Mouse (Mus musculus): ENCODE results near the gene Zmynd19. TPM values are rescaled to one million over a fixed set of nuclear protein-coding genes. Genes with fewer than 3 reads are reported as not detected.

Gene Zmynd19
- polyA plus RNA-seq, 1 experiment: 7.2 TPM

- peaks cover 6% of the 10 kb centered on the region; the same call in 1 of the 2 replicates for H3K4me1 ChIP-seq (ENCODE audit: control insufficient read depth, insufficient read depth, insufficient read length, low read length)
- peak within 1 kb of the TSS; percentile 81 for H3K4me3 ChIP-seq (ENCODE audit: insufficient read depth, low read depth, low read length)
- peak within 1 kb of the TSS; percentile 66 for H3K27ac ChIP-seq (replicated peaks; ENCODE audit: low read depth, low read length)
These were observed 25.5 kb downstream of the Zmynd19 start, which contains the start of gene Mrpl41 for GRCm38 (mm10) chr2:24974906-24975703. Gene Mrpl41 (minus strand): TSS chr2:24975098.

- Histone ChIP-seq H3K27ac (replicated peaks; ENCODE audit: low read depth, low read length) (peak within 1 kb of the TSS; percentile 66), H3K4me3 (ENCODE audit: insufficient read depth, low read depth, low read length) (peak within 1 kb of the TSS; percentile 81), H3K4me1 (ENCODE audit: control insufficient read depth, insufficient read depth, insufficient read length, low read length) (peaks cover 6% of the 10 kb centered on the region; the same call in 1 of the 2 replicates)
These were observed 26.2 kb downstream of the Zmynd19 start, which contains the start of gene Pnpla7 for GRCm38 (mm10) chr2:24975704-24976297. Gene Pnpla7 (plus strand): TSS chr2:24976033.

- peaks cover 6% of the 10 kb centered on the region; the same call in 1 of the 2 replicates for H3K4me1 ChIP-seq (ENCODE audit: control insufficient read depth, insufficient read depth, insufficient read length, low read length)
- no peak overlapping the region for H3K4me3 ChIP-seq (ENCODE audit: insufficient read depth, low read depth, low read length)
- no peak overlapping the region for H3K27ac ChIP-seq (replicated peaks; ENCODE audit: low read depth, low read length)
These were observed 27.4 kb downstream of the Zmynd19 start for GRCm38 (mm10) chr2:24976960-24977359.

- Histone ChIP-seq H3K4me1 (ENCODE audit: control insufficient read depth, insufficient read depth, insufficient read length, low read length) (no peaks in the 10 kb centered on the region), H3K4me3 (ENCODE audit: insufficient read depth, low read depth, low read length) (no peak overlapping the region), H3K27ac (replicated peaks; ENCODE audit: low read depth, low read length) (no peak overlapping the region)
These were observed 38.2 kb downstream of the Zmynd19 start for GRCm38 (mm10) chr2:24987762-24988161.

- Histone ChIP-seq H3K4me3 (ENCODE audit: insufficient read depth, low read depth, low read length) (no peak overlapping the region), H3K4me1 (ENCODE audit: control insufficient read depth, insufficient read depth, insufficient read length, low read length) (no peaks in the 10 kb centered on the region), H3K27ac (replicated peaks; ENCODE audit: low read depth, low read length) (no peak overlapping the region)
These were observed 45.7 kb downstream of the Zmynd19 start for GRCm38 (mm10) chr2:24995332-24995731.

GRCm38 (mm10) chr2:24996471-24996870 is 46.9 kb downstream of the Zmynd19 start:
- H3K4me1 ChIP-seq (ENCODE audit: control insufficient read depth, insufficient read depth, insufficient read length, low read length): no peaks in the 10 kb centered on the region
- no peak overlapping the region for H3K27ac ChIP-seq (replicated peaks; ENCODE audit: low read depth, low read length)
- no peak overlapping the region for H3K4me3 ChIP-seq (ENCODE audit: insufficient read depth, low read depth, low read length)

- Histone ChIP-seq H3K27ac (replicated peaks; ENCODE audit: low read depth, low read length) (no peak overlapping the region), H3K4me3 (ENCODE audit: insufficient read depth, low read depth, low read length) (no peak overlapping the region), H3K4me1 (ENCODE audit: control insufficient read depth, insufficient read depth, insufficient read length, low read length) (no peaks in the 10 kb centered on the region)
These were observed 51.1 kb downstream of the Zmynd19 start for GRCm38 (mm10) chr2:25000544-25001235.

GRCm38 (mm10) chr2:25003946-25004786 is 54.6 kb downstream of the Zmynd19 start:
- no peak overlapping the region for H3K4me3 ChIP-seq (ENCODE audit: insufficient read depth, low read depth, low read length)
- no peaks in the 10 kb centered on the region for H3K4me1 ChIP-seq (ENCODE audit: control insufficient read depth, insufficient read depth, insufficient read length, low read length)
- H3K27ac ChIP-seq (replicated peaks; ENCODE audit: low read depth, low read length): no peak overlapping the region

- H3K4me3 ChIP-seq (ENCODE audit: insufficient read depth, low read depth, low read length): no peak overlapping the region
- no peak overlapping the region for H3K27ac ChIP-seq (replicated peaks; ENCODE audit: low read depth, low read length)
- no peaks in the 10 kb centered on the region for H3K4me1 ChIP-seq (ENCODE audit: control insufficient read depth, insufficient read depth, insufficient read length, low read length)
These were observed 57.2 kb downstream of the Zmynd19 start for GRCm38 (mm10) chr2:25006767-25007166.

GRCm38 (mm10) chr2:25008250-25008649 is 58.7 kb downstream of the Zmynd19 start:
- H3K27ac ChIP-seq (replicated peaks; ENCODE audit: low read depth, low read length): no peak overlapping the region
- no peaks in the 10 kb centered on the region for H3K4me1 ChIP-seq (ENCODE audit: control insufficient read depth, insufficient read depth, insufficient read length, low read length)
- H3K4me3 ChIP-seq (ENCODE audit: insufficient read depth, low read depth, low read length): no peak overlapping the region

Other genes with a start within 250 kb of the Zmynd19 start
- gene Cacna1b, start 186.6 kb upstream of the Zmynd19 start, polyA plus RNA-seq (2012; ENCODE audit: insufficient read depth, insufficient read length, missing spikeins): not detected in 2 replicates
- 12.2 and 15.2 TPM in 2 replicates for gene Ehmt1, start 30.2 kb upstream of the Zmynd19 start, polyA plus RNA-seq (2012; ENCODE audit: insufficient read depth, insufficient read length, missing spikeins)
- gene Arrdc1, start 14.5 kb upstream of the Zmynd19 start, polyA plus RNA-seq (2012; ENCODE audit: insufficient read depth, insufficient read length, missing spikeins): 3.1 and 5.2 TPM in 2 replicates
- gene Dph7, start 12.6 kb downstream of the Zmynd19 start, polyA plus RNA-seq (2012; ENCODE audit: insufficient read depth, insufficient read length, missing spikeins): 4.9 and 6.0 TPM in 2 replicates
- 115 and 150 TPM in 2 replicates for gene Mrpl41, start 25.3 kb downstream of the Zmynd19 start, polyA plus RNA-seq (2012; ENCODE audit: insufficient read depth, insufficient read length, missing spikeins)
- 7.8 and 12.2 TPM in 2 replicates for gene Pnpla7, start 26.2 kb downstream of the Zmynd19 start, polyA plus RNA-seq (2012; ENCODE audit: insufficient read depth, insufficient read length, missing spikeins)
- 10.6 and 15.1 TPM in 2 replicates for gene Nsmf, start 104.6 kb downstream of the Zmynd19 start, polyA plus RNA-seq (2012; ENCODE audit: insufficient read depth, insufficient read length, missing spikeins)
- gene Entpd8, start 130.5 kb downstream of the Zmynd19 start, polyA plus RNA-seq (2012; ENCODE audit: insufficient read depth, insufficient read length, missing spikeins): not detected in 2 replicates
- gene Noxa1, start 145.4 kb downstream of the Zmynd19 start, polyA plus RNA-seq (2012; ENCODE audit: insufficient read depth, insufficient read length, missing spikeins): not detected in 2 replicates
- gene Nrarp, start 231.0 kb downstream of the Zmynd19 start, polyA plus RNA-seq (2012; ENCODE audit: insufficient read depth, insufficient read length, missing spikeins): 6.4 and 7.1 TPM in 2 replicates
- 1.8 and 6.0 TPM in 2 replicates for gene Tor4a, start 247.1 kb downstream of the Zmynd19 start, polyA plus RNA-seq (2012; ENCODE audit: insufficient read depth, insufficient read length, missing spikeins)